Mouse (Mus musculus) olfactory bulb, adult 2 months (tissue): ENCODE results near the gene Pgm5. TPM values are rescaled to one million over a fixed set of nuclear protein-coding genes. Genes with fewer than 3 reads are reported as not detected.

ENCODE experiments used
- H3K27ac ChIP-seq: fragments of 200-500 bp; 2 replicates; pipeline ENCODE4 v1.5.1; 2012; ENCODE audit warnings: low read depth, low read length; ENCODE audit not compliant: insufficient read depth
- H3K4me1 ChIP-seq: fragments of 200-500 bp; 2 replicates; pipeline ENCODE4 v1.6.1; 2012; ENCODE audit warnings: low read length; ENCODE audit not compliant: control insufficient read depth, insufficient read depth
- H3K4me3 ChIP-seq: fragments of 200-500 bp; 2 replicates; pipeline ENCODE4 v1.5.1; 2012; ENCODE audit warnings: mild to moderate bottlenecking, low read depth, low read length, moderate library complexity; ENCODE audit not compliant: insufficient read depth
- CTCF ChIP-seq: fragments of 200-500 bp; IDR thresholded peaks from 2 replicates; pipeline ENCODE4 v1.5.1; 2012; ENCODE audit warnings: low read depth, mild to moderate bottlenecking, low read length, moderate library complexity; ENCODE audit not compliant: insufficient read depth
- POLR2A ChIP-seq: fragments of 200-500 bp; IDR thresholded peaks from 2 replicates; pipeline ENCODE4 v1.6.1; 2012; ENCODE audit warnings: mild to moderate bottlenecking, low read depth, low read length, moderate library complexity; ENCODE audit not compliant: insufficient read depth
- WGBS: fragments of 180-500 bp; shearing (Covaris S2); methylation state at CpG from one replicate; pipeline ENCODE4 v1.1.7; 2018; 5-methylcytosine and 5-hydroxymethylcytosine counted together
- polyA plus RNA-seq: library from polyadenylated mRNA; stranded (reverse); fragments of >200 nt; gene quantifications from 2 replicates; pipeline ENCODE4 v1.2.4, GENCODE M21; 2012; ENCODE audit warnings: low replicate concordance; ENCODE audit not compliant: missing spikeins, insufficient read depth, insufficient read length

Pgm5 gene
- polyA plus RNA-seq, 1 experiment = not detected

DNA sequence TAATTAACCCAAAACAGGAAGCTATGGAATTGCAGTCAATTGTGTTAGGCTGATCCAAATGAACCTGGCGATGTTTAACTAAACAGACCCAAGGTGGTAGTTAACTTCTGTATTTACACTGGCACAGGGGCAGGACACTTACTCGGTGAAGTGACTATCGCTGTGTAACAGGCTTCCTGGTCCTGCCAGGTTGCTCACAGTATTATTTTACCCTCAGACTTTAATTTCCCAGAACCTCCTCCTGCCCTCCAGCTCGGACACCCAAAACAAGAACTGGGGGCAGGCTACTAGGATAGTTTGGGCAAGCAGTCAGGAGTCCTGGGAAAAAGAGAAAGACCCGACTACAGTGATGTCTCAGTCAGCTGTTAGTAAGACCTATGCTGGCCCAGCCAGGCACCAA lies 68.8 kb downstream of the Pgm5 start:
- no peak for TF ChIP-seq CTCF
- no peak for TF ChIP-seq POLR2A
- no peak overlapping the region for H3K4me3 ChIP-seq
- WGBS = 80% methylated on average over 5 of the region's 5 CpGs
- H3K4me1 ChIP-seq = no peaks in the 10 kb centered on the region
- no peak overlapping the region for H3K27ac ChIP-seq

DNA sequence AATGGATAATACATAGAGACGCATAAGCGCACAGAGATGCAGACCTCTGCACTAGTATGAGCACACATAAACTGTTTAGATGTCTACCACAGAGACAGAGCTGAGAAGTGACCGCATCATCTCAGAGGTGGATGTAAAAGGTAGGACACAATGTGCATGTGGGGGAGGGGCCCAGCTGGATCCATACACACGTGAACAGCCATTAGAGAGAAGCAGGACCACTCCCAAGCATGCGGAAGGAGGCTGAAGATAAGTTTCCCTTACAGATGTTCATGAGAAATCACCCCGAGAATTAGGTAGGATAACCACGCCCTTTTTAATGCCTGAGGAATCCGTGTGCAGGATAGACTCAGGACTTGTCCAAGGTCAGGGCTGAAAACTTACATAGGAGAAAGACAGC lies 75.8 kb downstream of the Pgm5 start:
- no peak for TF ChIP-seq POLR2A
- TF ChIP-seq CTCF = no peak
- H3K4me3 ChIP-seq = no peak overlapping the region
- WGBS = 90% methylated on average over 8 of the region's 8 CpGs
- no peak overlapping the region for H3K27ac ChIP-seq
- no peaks in the 10 kb centered on the region for H3K4me1 ChIP-seq

DNA sequence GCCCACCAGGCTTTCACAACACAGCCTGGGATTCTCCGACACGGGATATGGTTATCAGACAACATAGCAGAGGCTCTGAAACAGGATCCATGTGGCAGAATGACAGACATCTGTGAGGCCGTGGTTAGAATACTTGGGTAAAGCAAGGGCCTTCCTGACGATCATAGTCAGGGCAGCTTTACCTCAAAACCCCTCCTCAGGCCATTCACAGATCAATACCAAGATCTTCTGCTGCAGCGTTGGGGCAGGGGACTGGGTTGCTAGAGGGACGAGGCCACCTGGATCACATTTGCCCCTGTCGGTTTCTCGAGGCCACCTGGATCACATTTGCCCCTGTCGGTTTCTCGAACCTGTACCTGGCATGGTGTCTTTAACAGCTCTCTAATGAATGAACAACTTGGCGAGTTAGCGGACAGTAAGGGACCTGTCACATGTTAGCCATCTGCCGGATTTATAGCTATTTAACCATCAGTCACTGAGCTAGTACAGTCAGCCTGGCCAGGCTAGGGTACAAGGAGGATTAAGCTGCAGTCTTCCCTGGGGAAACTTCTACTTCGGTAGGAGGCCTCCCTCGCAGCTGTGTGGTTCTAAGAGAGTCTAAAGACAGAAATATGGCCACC lies 76.5 kb downstream of the Pgm5 start:
- WGBS = 83% methylated on average over 15 of the region's 15 CpGs
- Histone ChIP-seq H3K4me1 (no peaks in the 10 kb centered on the region), H3K4me3 (no peak overlapping the region), H3K27ac (no peak overlapping the region)
- TF ChIP-seq CTCF (no peak), POLR2A (no peak)

DNA sequence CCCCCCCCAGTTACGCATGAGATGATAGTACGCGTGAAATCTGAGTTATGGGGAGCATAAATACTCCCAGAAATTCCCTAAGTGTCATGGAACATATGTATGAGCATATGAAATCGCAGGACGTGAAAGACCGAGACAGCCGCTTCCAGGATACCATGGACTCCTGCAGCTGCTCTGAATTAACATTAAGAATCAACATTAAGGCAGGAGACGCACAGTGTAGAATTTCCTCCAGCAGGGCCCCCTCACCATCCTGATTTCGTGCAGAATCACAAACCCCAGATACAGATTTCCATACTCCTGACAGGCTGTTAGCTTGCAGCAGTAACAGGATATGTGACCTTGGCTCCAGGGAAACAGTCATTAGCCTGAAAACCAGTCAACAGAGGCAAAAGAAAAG lies 77.9 kb downstream of the Pgm5 start:
- Histone ChIP-seq H3K4me3 (no peak overlapping the region), H3K4me1 (no peaks in the 10 kb centered on the region), H3K27ac (no peak overlapping the region)
- 90% methylated on average over 9 of the region's 9 CpGs for WGBS
- no peak for TF ChIP-seq CTCF
- no peak for TF ChIP-seq POLR2A

DNA sequence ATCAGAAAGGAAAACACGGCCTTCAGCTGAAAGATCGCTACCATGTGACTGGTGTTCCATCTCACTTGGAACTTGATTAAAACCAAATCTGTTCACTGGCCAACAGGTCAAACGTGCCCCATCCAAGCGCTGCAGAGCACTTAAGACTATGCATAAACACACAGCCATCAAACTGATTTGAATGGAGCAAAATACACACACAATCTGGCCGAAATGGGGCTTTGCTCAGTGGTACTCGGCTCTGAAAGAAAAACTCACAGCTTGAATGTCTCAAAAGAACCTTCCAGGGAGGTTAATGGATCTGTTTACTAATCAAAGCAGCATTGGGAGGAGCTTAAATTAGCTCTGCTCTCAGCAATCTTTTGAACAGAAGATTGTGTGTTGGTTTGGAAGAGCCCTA lies 81.7 kb downstream of the Pgm5 start:
- H3K27ac ChIP-seq = no peak overlapping the region
- TF ChIP-seq CTCF (no peak), POLR2A (no peak)
- no peaks in the 10 kb centered on the region for H3K4me1 ChIP-seq
- WGBS = 44% methylated on average over 6 of the region's 6 CpGs
- no peak overlapping the region for H3K4me3 ChIP-seq

DNA sequence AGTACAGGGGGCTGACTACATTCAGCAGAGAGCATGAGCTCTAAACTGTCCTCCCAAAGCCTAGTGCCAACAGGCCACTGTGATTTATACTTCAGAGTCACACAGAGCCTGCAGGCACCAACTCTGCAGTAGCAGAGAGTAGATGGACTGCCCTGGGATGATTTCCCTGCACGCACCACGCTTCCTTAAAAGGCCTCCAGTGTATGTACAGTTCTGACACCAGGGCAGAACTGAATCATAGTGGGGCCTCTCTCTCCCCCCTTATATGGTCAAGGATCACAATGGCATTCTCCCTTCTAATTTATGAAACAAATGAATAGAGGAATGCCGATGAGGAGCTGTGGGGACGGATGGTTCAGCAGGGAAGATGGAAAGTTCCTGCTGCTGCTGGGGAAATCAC lies 91.3 kb downstream of the Pgm5 start:
- 80% methylated on average over 4 of the region's 4 CpGs for WGBS

DNA sequence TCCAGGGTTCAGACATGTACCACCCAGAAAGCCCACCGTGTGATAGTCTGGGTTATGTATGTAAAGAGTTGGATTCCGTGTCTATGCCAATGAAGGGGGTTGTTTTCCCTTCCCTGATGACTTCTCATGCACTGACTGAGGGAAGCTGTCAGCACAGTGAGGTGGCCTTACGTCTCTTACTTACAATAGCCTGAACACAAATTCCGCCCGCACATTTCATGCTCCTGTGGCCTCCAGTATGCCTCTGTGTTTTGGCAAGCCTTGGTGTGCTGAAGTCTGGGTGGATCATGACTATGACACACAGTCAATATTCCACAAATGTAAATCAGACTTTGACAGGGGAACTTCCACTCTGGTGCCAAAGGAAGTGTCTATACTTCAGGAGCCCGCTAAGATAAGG lies 94.3 kb downstream of the Pgm5 start:
- Histone ChIP-seq H3K4me3 (no peak overlapping the region), H3K27ac (no peak overlapping the region), H3K4me1 (no peaks in the 10 kb centered on the region)
- TF ChIP-seq CTCF (no peak), POLR2A (no peak)
- WGBS = 94% methylated on average over 6 of the region's 6 CpGs

More for the DNA sequence above, 91.3 kb downstream of the Pgm5 start:
- Histone ChIP-seq H3K4me1 (no peaks in the 10 kb centered on the region), H3K27ac (no peak overlapping the region), H3K4me3 (no peak overlapping the region)
- TF ChIP-seq CTCF (no peak), POLR2A (no peak)

DNA sequence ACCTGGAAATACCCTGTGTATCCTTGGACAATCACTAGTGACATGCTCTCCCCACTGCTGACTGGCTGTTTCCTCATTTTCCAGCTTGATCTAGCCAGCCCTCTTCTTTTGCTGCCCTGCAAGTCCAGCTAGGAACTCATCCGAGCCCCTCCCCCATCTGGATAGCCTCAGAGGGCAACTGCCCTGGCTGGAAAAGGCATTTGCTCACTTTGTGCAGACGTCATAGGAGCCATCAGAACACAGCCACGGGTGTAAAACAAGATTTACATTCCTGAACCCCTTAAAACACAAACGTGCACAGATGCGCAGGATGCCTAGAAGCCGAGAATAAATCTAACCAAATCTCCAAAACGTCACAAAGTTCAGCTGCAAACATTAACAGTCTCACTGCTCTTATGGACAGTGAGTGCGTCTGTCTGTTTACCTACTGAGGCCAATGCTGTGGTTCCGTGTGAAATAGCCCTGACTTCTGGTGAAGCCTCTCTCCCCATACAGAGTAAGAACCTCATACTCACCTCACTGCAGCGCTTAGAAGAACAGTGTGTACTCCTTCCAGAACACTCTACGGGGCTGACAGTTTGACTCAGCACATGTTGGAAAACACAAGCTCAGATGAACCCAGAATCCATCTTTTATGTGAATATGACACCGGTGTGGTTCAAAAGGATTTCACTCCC lies 99.0 kb downstream of the Pgm5 start:
- WGBS = 83% methylated on average over 12 of the region's 12 CpGs

DNA sequence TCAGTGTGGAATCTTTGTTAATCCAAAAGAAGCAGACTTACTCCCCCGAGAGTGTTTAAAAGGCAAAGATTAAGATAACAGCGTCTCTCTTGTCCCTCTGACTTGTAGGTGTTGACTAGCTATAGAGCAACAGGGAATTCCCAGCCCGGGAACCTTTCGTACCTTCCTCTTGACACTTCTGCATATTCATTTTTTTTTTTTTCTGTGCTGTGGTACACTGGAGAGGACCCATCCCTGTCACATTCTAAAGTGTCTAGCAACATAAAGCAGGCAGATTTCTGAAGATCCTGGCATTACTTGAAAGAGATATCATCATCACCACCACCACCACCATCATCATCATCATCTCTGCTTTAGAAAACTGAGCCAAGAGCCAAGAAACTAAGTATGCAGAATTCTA lies 105.0 kb downstream of the Pgm5 start:
- Histone ChIP-seq H3K4me1 (no peaks in the 10 kb centered on the region), H3K27ac (no peak overlapping the region), H3K4me3 (no peak overlapping the region)
- WGBS = 91% methylated on average over 4 of the region's 4 CpGs
- TF ChIP-seq CTCF (no peak), POLR2A (no peak)

More for the DNA sequence above, 99.0 kb downstream of the Pgm5 start:
- no peak for TF ChIP-seq CTCF
- H3K4me3 ChIP-seq = no peak overlapping the region
- no peaks in the 10 kb centered on the region for H3K4me1 ChIP-seq
- no peak overlapping the region for H3K27ac ChIP-seq
